Mouse (Mus musculus): ENCODE data around the gene Tph1.

DNA sequence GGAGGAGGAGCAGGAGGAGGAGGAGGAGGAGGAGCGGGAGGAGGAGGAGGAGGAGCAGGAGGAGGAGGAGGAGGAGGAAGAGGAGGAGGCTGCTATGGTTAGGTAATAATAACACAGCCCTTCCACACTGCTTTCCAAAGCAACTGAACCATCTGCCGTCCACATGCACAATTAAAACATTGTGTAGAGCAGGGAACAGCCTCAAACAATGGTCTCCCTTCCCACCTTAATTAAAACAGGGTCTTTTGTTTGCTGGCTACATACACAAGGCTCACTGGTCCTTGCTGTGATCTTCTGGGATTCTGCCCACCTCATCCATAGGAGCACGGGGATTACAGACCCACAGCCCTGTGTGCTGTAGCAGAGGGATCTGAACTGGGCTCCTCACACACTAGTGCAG lies 48.4 kb downstream of the Tph1 start:
- TF ChIP-seq CTCF (IDR thresholded peaks at IDR 0.05; ENCODE audit: low read depth, low read length) = no peak
- TF ChIP-seq POLR2A (IDR thresholded peaks at IDR 0.05; ENCODE audit: extremely low read depth, insufficient read depth, low read length) = no peak
